Mouse (Mus musculus) limb, embryonic 15.5 days (tissue): ENCODE data around the gene 2410004P03Rik. TPM values are rescaled to one million over a fixed set of nuclear protein-coding genes. Genes with fewer than 3 reads are reported as not detected.

Experiments
- ATAC-seq: fragments of 200-750 bp; cut with Nextera tagmentation; 2 replicates; pipeline ENCODE4 v1.8.0; 2017; ENCODE audit warnings: low read depth, moderate TSS enrichment; ENCODE audit not compliant: insufficient number of reproducible peaks, low FRiP score, low TSS enrichment
- H3K27ac ChIP-seq: fragments of 300-500 bp; sonication (generic); 2 replicates; pipeline ENCODE4 v1.5.1; 2015; ENCODE audit warnings: moderate library complexity, mild to moderate bottlenecking, inconsistent platforms
- H3K27me3 ChIP-seq: fragments of 300-500 bp; sonication (generic); 2 replicates; pipeline ENCODE4 v1.6.1; 2015; ENCODE audit warnings: inconsistent platforms
- H3K36me3 ChIP-seq: fragments of 300-500 bp; sonication (generic); 2 replicates; pipeline ENCODE4 v1.6.1; 2015; ENCODE audit warnings: inconsistent platforms
- H3K4me1 ChIP-seq: fragments of 300-500 bp; sonication (generic); 2 replicates; pipeline ENCODE4 v1.6.1; 2015; ENCODE audit warnings: inconsistent platforms
- H3K4me2 ChIP-seq: fragments of 300-500 bp; sonication (generic); 2 replicates; pipeline ENCODE4 v1.6.1; 2015; ENCODE audit warnings: mild to moderate bottlenecking, inconsistent platforms
- H3K4me3 ChIP-seq: fragments of 300-500 bp; sonication (generic); 2 replicates; pipeline ENCODE4 v1.5.1; 2015; ENCODE audit warnings: mild to moderate bottlenecking, inconsistent platforms
- H3K9ac ChIP-seq: fragments of 300-500 bp; sonication (generic); 2 replicates; pipeline ENCODE4 v1.6.1; 2015; ENCODE audit warnings: inconsistent platforms
- H3K9me3 ChIP-seq: fragments of 300-500 bp; sonication (generic); 2 replicates; pipeline ENCODE4 v1.6.1; 2016; ENCODE audit warnings: inconsistent platforms
- WGBS: fragments of 180-500 bp; shearing (Covaris S2); methylation state at CpG from one replicate; pipeline ENCODE4 v1.1.7; 2015; 5-methylcytosine and 5-hydroxymethylcytosine counted together
- polyA plus RNA-seq: library from polyadenylated mRNA; unstranded; fragments of >200 nt; fragmentation: Nextera tagmentation; extraction: Ambion mirVana; gene quantifications from 2 replicates; pipeline ENCODE4 v1.2.1, GENCODE M21; 2015

The 2410004P03Rik gene
- polyA plus RNA-seq, 1 experiment from 2014 or later, result 0.65 TPM

DNA sequence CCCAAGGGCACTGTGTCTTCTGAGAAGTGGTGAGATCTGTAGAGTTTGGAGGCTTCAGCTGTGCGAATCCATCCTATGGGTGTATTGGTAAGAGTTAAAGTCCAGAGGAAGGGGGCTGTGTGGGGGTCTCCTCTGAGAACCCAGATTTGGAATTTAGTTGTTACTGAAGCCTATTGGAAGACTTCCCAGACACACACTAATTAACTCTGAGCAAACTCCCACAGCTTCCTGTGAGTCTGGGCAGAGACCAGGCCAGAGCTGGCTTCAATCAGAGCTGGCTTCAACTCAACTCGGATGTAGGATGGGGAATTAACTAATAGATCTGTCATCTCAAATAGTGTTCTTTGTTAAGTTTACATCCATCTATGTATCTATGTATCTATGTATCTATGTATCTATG, 4.2 kb upstream of the 2410004P03Rik start:
- no peak overlapping the region for H3K4me3 ChIP-seq
- no peaks in the 10 kb centered on the region for H3K9me3 ChIP-seq
- ATAC-seq, result no peak
- 62% methylated on average over 2 of the region's 2 CpGs for WGBS
- peaks cover 7% of the 10 kb centered on the region for H3K4me1 ChIP-seq
- H3K4me2 ChIP-seq, result no peak overlapping the region
- no peaks in the 10 kb centered on the region for H3K36me3 ChIP-seq
- no peaks in the 10 kb centered on the region for H3K27me3 ChIP-seq
- no peak overlapping the region for H3K9ac ChIP-seq
- H3K27ac ChIP-seq, result no peak overlapping the region

DNA sequence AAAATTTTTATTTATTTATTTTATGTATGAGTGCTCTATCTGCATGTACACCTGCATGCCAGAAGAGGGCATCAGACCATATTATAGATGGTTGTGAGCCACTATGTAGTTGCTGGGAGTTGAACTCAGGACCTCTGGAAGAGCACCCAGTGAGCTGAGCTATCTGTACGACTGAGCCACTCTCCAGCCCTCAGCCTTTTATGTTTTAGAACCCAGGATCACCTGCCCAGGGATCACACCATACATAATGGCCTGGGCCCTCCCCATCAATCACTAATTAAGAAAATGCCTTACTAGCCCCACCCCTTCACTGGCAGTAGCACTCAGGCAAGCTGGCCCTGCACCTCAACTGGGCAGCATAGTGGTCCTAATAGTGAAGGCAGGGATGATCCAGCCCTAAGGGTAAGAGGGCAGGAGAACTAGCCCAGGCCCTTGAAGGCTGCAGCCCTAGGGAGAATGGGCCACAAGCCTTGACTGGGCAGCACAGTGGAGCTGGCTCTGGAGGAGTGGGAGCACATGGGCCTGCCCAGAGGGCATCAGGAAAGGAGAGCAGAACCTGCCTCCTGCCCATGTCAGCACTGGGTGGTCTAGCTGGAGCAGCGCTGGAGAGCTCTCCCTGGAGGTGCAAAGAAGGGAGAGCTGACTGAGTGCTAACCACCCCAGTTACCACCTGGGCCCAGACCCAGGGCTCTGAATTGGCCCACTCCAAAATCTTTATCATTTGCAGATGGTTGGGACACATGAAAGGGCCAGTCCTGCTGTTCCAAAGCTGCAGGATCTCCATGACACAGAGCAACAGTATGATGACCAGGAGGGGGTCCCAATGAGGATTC, 756 bp upstream of the 2410004P03Rik start:
- Histone ChIP-seq H3K27me3 (no peaks in the 10 kb centered on the region), H3K4me2 (no peak overlapping the region), H3K4me1 (peaks cover 7% of the 10 kb centered on the region; the same call in 1 of the 2 replicates), H3K9ac (no peak overlapping the region), H3K36me3 (no peaks in the 10 kb centered on the region), H3K9me3 (no peaks in the 10 kb centered on the region), H3K4me3 (no peak overlapping the region), H3K27ac (no peak overlapping the region)
- ATAC-seq, result no peak
- whole genome bisulfite sequencing, result 44% methylated on average over 2 of the region's 2 CpGs

DNA sequence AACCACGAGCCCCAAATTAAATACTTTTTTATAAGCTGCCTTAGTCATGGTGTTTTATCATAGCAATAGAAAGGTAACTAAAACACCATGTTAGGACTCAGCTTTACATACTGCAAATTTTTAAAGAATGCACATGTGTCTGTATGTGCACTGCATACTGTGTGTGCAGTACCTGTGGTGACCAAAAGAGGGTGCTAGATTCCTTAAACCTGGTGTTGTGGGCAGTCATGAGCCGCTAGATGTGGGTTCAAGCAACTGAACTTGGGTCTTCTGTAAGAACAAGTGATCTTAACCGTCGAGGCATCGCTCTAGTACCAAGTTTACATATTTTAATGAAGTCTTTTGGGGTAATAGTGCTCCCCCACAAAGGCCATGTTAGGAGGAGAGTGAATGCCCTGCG, 2.1 kb downstream of the 2410004P03Rik start:
- 94% methylated on average over 6 of the region's 6 CpGs for WGBS
- no peak overlapping the region for H3K4me3 ChIP-seq
- H3K9me3 ChIP-seq, result no peaks in the 10 kb centered on the region
- ATAC-seq, result no peak
- H3K4me2 ChIP-seq, result no peak overlapping the region
- no peak overlapping the region for H3K27ac ChIP-seq
- no peaks in the 10 kb centered on the region for H3K27me3 ChIP-seq
- H3K36me3 ChIP-seq, result no peaks in the 10 kb centered on the region
- peaks cover 7% of the 10 kb centered on the region; the same call in 1 of the 2 replicates for H3K4me1 ChIP-seq
- H3K9ac ChIP-seq, result no peak overlapping the region

DNA sequence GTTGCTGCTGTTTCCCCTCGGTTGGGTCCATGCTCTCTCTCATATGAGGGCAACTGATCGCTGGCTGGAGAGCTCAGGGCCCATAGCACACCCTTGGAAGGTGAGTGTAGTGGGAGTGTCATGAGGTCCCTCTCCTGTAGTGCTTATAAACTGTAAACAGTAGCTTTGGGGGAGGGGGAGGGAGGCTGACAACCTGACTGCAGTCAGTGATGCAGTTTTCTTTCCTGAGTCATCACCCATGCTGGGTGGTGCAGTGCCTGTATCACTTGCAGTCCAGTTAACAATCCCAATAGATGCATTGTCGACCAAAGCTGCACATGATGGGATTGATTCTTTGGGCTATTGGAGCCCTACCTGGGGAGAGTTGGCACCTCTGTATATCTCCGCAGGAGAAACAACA, 10.3 kb downstream of the 2410004P03Rik start:
- WGBS, result 55% methylated on average over 4 of the region's 4 CpGs
- Histone ChIP-seq H3K27me3 (0 out of 2 replicates have a peak, but pooled peaks cover 9% of the 10 kb centered on the region), H3K27ac (no peak overlapping the region)

DNA sequence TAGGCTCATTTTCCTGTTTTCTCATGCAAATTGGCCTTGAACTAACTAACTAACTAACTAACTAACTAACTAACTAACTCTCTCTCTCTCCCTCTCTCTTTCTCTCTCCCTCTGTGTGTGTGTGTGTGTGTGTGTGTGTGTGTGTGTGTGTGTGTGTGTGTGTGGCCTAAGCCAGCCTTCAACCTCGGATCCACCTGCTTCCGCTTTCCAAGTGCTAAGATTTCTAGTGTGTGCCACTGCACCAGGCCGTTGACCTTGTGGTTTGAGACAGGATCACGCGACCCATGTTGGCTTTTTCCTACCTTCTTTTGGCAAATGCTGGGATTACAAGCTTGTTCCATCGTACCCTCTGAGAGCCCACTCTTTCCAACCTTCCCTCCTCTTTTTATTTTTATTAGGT, 10.9 kb downstream of the 2410004P03Rik start:
- Histone ChIP-seq H3K27me3 (0 out of 2 replicates have a peak, but pooled peaks cover 9% of the 10 kb centered on the region), H3K4me3 (no peak overlapping the region), H3K9me3 (no peaks in the 10 kb centered on the region), H3K9ac (no peak overlapping the region), H3K4me1 (peaks cover 25% of the 10 kb centered on the region), H3K27ac (no peak overlapping the region), H3K36me3 (no peaks in the 10 kb centered on the region), H3K4me2 (no peak overlapping the region)
- whole genome bisulfite sequencing, result 44% methylated on average over 6 of the region's 6 CpGs
- no peak for ATAC-seq

More for the DNA sequence above, 10.3 kb downstream of the 2410004P03Rik start:
- ATAC-seq, result no peak
- no peak overlapping the region for H3K4me3 ChIP-seq
- peaks cover 25% of the 10 kb centered on the region for H3K4me1 ChIP-seq
- no peak overlapping the region for H3K9ac ChIP-seq
- H3K4me2 ChIP-seq, result no peak overlapping the region
- no peaks in the 10 kb centered on the region for H3K36me3 ChIP-seq
- H3K9me3 ChIP-seq, result no peaks in the 10 kb centered on the region

DNA sequence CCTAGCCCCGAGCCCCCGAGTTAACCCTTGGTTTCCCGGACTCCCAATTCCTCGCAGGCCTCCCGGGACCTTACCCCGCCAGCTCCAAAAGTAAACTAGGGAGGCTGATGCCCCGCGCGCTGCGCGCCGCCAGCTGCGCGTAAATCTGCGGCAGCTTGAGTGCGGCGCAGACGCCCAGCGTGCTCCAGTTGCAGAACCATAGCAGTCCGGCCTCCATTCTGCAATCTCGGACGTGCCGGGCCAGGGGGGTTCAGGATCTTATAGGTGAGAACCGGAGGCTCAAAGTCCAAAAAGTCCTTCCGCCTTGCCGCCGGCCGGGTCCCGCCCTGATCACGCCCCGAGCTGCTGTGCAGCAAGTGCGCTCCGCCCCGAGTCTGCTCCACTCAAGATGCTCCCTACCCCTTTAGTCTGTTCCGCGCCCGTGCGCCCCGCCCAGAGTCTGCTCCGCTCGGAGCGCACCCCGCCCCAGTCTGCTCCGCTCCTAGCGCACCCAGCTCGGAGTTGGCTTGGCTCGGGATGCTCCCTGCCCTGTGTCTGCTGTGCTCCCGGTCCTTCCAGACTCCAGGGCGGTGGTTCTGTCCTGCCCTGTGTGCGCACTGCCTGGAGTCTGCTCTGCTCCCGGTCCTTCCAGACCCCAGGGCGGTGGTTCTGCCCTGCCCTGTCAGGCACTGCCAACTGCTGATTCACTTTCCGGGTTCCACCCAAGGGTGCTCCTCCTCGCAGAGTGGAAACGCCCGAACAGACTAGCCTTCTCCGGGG, 11.6 kb downstream of the 2410004P03Rik start, which contains the start of gene Pqlc3:
Gene Pqlc3, minus strand, starts transcription at position 670 of the 759 bp plus-strand sequence.
- Histone ChIP-seq H3K4me2 (peak within 1 kb of the TSS; percentile 77), H3K9ac (peak within 1 kb of the TSS; percentile 35), H3K4me3 (peak within 1 kb of the TSS; percentile 62), H3K27ac (peak within 1 kb of the TSS; percentile 75), H3K27me3 (0 out of 2 replicates have a peak, but pooled peaks cover 9% of the 10 kb centered on the region), H3K4me1 (peaks cover 25% of the 10 kb centered on the region), H3K36me3 (no peaks in the 10 kb centered on the region), H3K9me3 (no peaks in the 10 kb centered on the region)
- peak; percentile 88 for ATAC-seq
- 2% methylated on average over 56 of the region's 57 CpGs for WGBS

DNA sequence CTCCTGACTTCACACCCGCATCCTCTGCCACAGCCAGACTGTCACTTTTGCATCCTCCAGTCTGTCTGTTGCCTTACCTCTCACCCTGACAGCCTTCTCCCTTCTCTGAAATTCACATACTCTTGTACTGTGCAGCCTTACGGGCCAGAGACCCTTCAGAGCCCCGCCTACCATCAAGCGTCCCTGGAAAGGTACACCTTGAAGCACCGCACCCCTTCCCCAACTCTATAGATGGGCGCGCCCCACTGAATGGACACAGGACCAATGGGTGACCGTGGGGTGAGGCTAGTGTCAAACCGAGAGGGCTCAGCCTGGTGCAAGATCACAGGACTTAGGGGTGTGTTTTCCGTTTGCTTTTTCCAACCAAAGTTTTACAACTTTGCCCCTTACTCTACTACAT, 12.4 kb downstream of the 2410004P03Rik start:
- ATAC-seq, result no peak

DNA sequence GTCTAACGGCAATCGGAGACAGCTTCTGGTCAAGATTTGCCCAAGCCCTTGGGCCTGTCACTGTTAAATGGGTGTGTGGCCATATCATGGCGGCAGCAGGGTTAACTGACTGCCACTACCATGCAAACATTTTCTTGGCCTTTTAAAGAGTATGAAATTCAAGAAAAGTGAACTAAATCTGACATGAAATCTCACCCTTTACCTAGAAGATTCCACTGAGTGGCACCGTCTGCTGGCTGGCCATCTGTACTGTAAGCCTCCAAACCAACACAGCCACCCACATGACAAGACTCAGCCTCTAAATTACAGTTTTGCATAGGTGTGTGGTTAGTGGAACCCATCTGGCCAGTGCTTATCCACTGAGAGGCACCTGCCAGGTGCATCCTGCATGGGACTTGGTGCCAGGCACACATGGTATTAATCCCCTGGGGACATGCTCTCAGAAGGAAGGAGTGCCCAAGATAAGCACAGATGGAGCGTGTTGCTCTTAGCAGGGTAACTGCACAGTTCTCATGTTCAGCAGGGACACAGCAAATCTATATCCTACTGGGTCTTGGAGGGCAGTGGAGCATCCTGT, 14.6 kb downstream of the 2410004P03Rik start:
- Histone ChIP-seq H3K27ac (no peak overlapping the region), H3K9ac (no peak overlapping the region), H3K4me1 (peaks cover 25% of the 10 kb centered on the region), H3K9me3 (no peaks in the 10 kb centered on the region), H3K27me3 (0 out of 2 replicates have a peak, but pooled peaks cover 9% of the 10 kb centered on the region), H3K4me3 (no peak overlapping the region), H3K36me3 (no peaks in the 10 kb centered on the region; the same call in 1 of the 2 replicates), H3K4me2 (no peak overlapping the region)
- ATAC-seq, result no peak
- 81% methylated on average over 5 of the region's 5 CpGs for WGBS

More for the DNA sequence above, 12.4 kb downstream of the 2410004P03Rik start:
- Histone ChIP-seq H3K9me3 (no peaks in the 10 kb centered on the region), H3K4me1 (peaks cover 25% of the 10 kb centered on the region), H3K4me3 (peak overlapping the region; percentile 62), H3K4me2 (peak overlapping the region; percentile 77), H3K27me3 (0 out of 2 replicates have a peak, but pooled peaks cover 9% of the 10 kb centered on the region), H3K36me3 (no peaks in the 10 kb centered on the region), H3K27ac (0 out of 2 replicates have a peak overlapping the region, but pooled peaks have one; percentile 22), H3K9ac (peak overlapping the region; percentile 35; the same call in 1 of the 2 replicates)
- WGBS, result 4% methylated on average over 10 of the region's 10 CpGs

DNA sequence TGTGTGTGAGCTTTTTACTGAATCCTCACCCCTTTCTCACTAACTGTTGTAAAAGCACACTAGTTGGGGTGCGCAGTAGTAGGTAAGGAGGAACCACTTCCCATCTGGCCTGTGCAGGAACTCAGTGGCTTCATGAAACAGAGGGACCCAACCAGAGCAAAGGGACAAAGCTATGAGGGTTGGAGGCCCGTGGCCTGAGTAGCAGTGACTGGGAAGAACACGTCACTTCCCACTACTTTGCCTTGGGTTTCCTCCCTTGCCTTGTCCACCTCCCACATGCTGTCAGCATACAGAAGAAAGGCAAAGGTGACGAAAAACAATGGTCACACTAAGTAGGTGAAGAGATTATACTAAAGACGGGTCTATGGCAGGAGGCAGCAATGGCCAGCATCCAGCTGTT, 15.2 kb downstream of the 2410004P03Rik start:
- WGBS, result 83% methylated on average over 5 of the region's 5 CpGs
- no peak for ATAC-seq

DNA sequence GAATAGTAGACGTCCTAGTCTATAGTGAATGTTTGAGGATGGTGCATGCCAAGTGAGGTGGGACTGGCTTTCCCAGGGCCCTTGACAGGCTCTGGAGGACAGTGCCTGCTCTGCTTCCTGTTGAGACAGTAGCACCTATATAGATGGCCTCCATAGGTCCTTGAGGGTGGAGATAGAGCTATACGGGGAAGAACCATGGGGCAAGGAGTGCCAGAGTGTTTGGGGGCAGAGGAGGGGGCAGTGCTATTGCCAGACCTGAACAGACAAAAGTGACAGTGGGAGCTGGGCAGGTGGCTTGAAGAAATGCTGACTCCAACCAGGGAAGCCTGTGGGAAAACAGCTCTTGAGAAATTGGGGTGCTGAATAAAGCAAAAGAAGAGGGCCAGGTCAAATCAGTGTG, 17.2 kb downstream of the 2410004P03Rik start:
- no peak for ATAC-seq
- Histone ChIP-seq H3K4me1 (peaks cover 12% of the 10 kb centered on the region), H3K27ac (no peak overlapping the region), H3K4me2 (no peak overlapping the region), H3K9me3 (no peaks in the 10 kb centered on the region), H3K9ac (no peak overlapping the region), H3K4me3 (no peak overlapping the region), H3K36me3 (peaks cover 3% of the 10 kb centered on the region), H3K27me3 (0 out of 2 replicates have a peak, but pooled peaks cover 9% of the 10 kb centered on the region)
- 95% methylated on average over 2 of the region's 2 CpGs for WGBS

More for the DNA sequence above, 15.2 kb downstream of the 2410004P03Rik start:
- no peak overlapping the region for H3K9ac ChIP-seq
- H3K4me3 ChIP-seq, result no peak overlapping the region
- 0 out of 2 replicates have a peak, but pooled peaks cover 9% of the 10 kb centered on the region for H3K27me3 ChIP-seq
- no peak overlapping the region for H3K4me2 ChIP-seq
- no peak overlapping the region for H3K27ac ChIP-seq
- H3K9me3 ChIP-seq, result no peaks in the 10 kb centered on the region
- H3K4me1 ChIP-seq, result peaks cover 25% of the 10 kb centered on the region
- H3K36me3 ChIP-seq, result no peaks in the 10 kb centered on the region; the same call in 1 of the 2 replicates

DNA sequence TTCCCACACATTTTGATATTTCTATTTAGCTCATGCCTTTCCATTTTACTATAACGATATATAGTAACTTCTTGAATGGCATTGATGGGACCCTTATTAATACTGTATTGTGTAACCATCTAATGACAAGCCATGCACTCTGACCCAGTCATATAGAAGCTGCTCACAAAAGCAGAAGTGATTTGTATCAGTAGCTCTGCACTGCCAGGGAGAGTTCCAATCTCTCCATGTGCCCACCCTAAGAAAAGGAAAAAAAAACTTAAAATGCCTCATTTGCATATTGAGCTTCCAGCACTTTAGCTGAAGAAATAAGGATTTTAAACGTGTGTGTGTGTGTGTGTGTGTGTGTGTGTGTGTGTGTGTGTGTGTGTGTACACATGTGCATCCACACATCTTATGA, 19.2 kb downstream of the 2410004P03Rik start:
- Histone ChIP-seq H3K36me3 (peaks cover 6% of the 10 kb centered on the region), H3K9ac (no peak overlapping the region), H3K9me3 (no peaks in the 10 kb centered on the region), H3K4me2 (no peak overlapping the region), H3K27me3 (no peaks in the 10 kb centered on the region), H3K27ac (no peak overlapping the region), H3K4me1 (no peaks in the 10 kb centered on the region), H3K4me3 (no peak overlapping the region)
- 79% methylated on average over 2 of the region's 2 CpGs for WGBS
- no peak for ATAC-seq
